Mouse (Mus musculus) heart, postnatal 36 days (tissue): ENCODE results near the gene Olfm2. TPM values are rescaled to one million over a fixed set of nuclear protein-coding genes. Genes with fewer than 3 reads are reported as not detected.

ENCODE experiments used
- DNase-seq, 2 experiments: peaks; one replicate each; pipeline ENCODE4 v3.0.0; 2021 to 2022
- intact Hi-C: fragments of 180-260 bp; cut with DNase I; formaldehyde crosslinking; loops from one replicate; pipeline ENCODE4 v1.15.1; 2025
- total RNA-seq, 2 experiments: library from RNA; stranded (reverse); gene quantifications; 2 replicates each; pipeline ENCODE4 v1.2.3; 2021

The Olfm2 gene
- total RNA-seq, 2 experiments from 2014 or later, result 0.19 to 0.31 TPM

- no peak for DNase-seq
- intact Hi-C loops, result loop anchor here (10.0 kb wide), 1 partner anchor 386 kb away; the partner anchor contains the start of gene Tyk2
These were observed 2.4 kb upstream of the Olfm2 start for GRCm38 (mm10) chr9:20748540-20748939.

GRCm38 (mm10) chr9:20747682-20748081 is 1.5 kb upstream of the Olfm2 start:
- DNase-seq, result no peak
- intact Hi-C loops, result loop anchor here (10.0 kb wide), 1 partner anchor 387 kb away; the partner anchor contains the start of gene Tyk2

- no peak for DNase-seq
- intact Hi-C loops, result loop anchor here (10.0 kb wide), 1 partner anchor 389 kb away; the partner anchor contains the start of gene Tyk2
These were observed 801 bp downstream of the Olfm2 start for GRCm38 (mm10) chr9:20745129-20745966.

GRCm38 (mm10) chr9:20743946-20744738 is 2.0 kb downstream of the Olfm2 start:
- intact Hi-C loops, result loop anchor here (10.0 kb wide), 1 partner anchor 391 kb away; the partner anchor contains the start of gene Tyk2
- DNase-seq, result peak in 1 of 2 experiments; percentile 35

- DNase-seq, result peak; percentile 85
- intact Hi-C loops, result loop anchor here (1.0 to 10.0 kb wide), 3 partner anchors 64 to 394 kb away; partner anchors contain the start of gene Tyk2
These were observed 5.7 kb downstream of the Olfm2 start for GRCm38 (mm10) chr9:20740407-20740806.

- intact Hi-C loops, result no loop called here
- no peak for DNase-seq
These were observed 7.7 kb downstream of the Olfm2 start for GRCm38 (mm10) chr9:20738251-20738999.

- DNase-seq, result no peak
- intact Hi-C loops, result no loop called here
These were observed 8.9 kb downstream of the Olfm2 start for GRCm38 (mm10) chr9:20737227-20737626.

- no peak for DNase-seq
- intact Hi-C loops, result no loop called here
These were observed 11.5 kb downstream of the Olfm2 start for GRCm38 (mm10) chr9:20734692-20735091.

GRCm38 (mm10) chr9:20731797-20732196 is 14.4 kb downstream of the Olfm2 start:
- DNase-seq, result no peak
- intact Hi-C loops, result no loop called here

GRCm38 (mm10) chr9:20729451-20729850 is 16.7 kb downstream of the Olfm2 start:
- intact Hi-C loops, result loop anchor here (5.0 kb wide), 1 partner anchor 262 kb away; no protein-coding TSS in a partner anchor
- DNase-seq, result no peak

- peak; percentile 50 to 56 for DNase-seq
- intact Hi-C loops, result loop anchor here (1.0 to 5.0 kb wide), 2 partner anchors 66 to 260 kb away; no protein-coding TSS in a partner anchor
These were observed 18.5 kb downstream of the Olfm2 start for GRCm38 (mm10) chr9:20727601-20728113.

GRCm38 (mm10) chr9:20726859-20727600 is 19.1 kb downstream of the Olfm2 start:
- intact Hi-C loops, result loop anchor here (1.0 to 5.0 kb wide), 2 partner anchors 66 to 260 kb away; no protein-coding TSS in a partner anchor
- peak in 1 of 2 experiments; percentile 21 for DNase-seq

GRCm38 (mm10) chr9:20726134-20726858 is 19.9 kb downstream of the Olfm2 start:
- intact Hi-C loops, result loop anchor here (5.0 kb wide), 1 partner anchor 259 kb away; no protein-coding TSS in a partner anchor
- no peak for DNase-seq

GRCm38 (mm10) chr9:20721582-20721981 is 24.6 kb downstream of the Olfm2 start:
- intact Hi-C loops, result no loop called here
- no peak for DNase-seq

- no peak for DNase-seq
- intact Hi-C loops, result no loop called here
These were observed 30.8 kb downstream of the Olfm2 start for GRCm38 (mm10) chr9:20715332-20715731.

- no peak for DNase-seq
These were observed 32.6 kb downstream of the Olfm2 start for GRCm38 (mm10) chr9:20713478-20713987.

GRCm38 (mm10) chr9:20712934-20713477 is 33.1 kb downstream of the Olfm2 start:
- DNase-seq, result no peak
- intact Hi-C loops, result no loop called here

More at GRCm38 (mm10) chr9:20713478-20713987, 32.6 kb downstream of the Olfm2 start:
- intact Hi-C loops, result no loop called here

- intact Hi-C loops, result no loop called here
- no peak for DNase-seq
These were observed 35.7 kb downstream of the Olfm2 start for GRCm38 (mm10) chr9:20710471-20710870.
